Mouse (Mus musculus) midbrain, embryonic 11.5 days (tissue): ENCODE results near the gene Nacad. TPM values are rescaled to one million over a fixed set of nuclear protein-coding genes. Genes with fewer than 3 reads are reported as not detected.

Source experiments
- ATAC-seq: fragments of 200-750 bp; cut with Nextera tagmentation; 2 replicates; pipeline ENCODE4 v1.8.0; 2017; ENCODE audit warnings: moderate TSS enrichment, moderate library complexity; ENCODE audit not compliant: low FRiP score
- DNase-seq: peaks from one replicate; pipeline ENCODE4 v3.0.0; 2015; ENCODE audit warnings: low spot score; ENCODE audit errors: missing footprints
- H3K27ac ChIP-seq: fragments of 300-500 bp; sonication (generic); 2 replicates; pipeline ENCODE4 v1.5.1; 2014; ENCODE audit warnings: low read depth, low read length
- H3K27me3 ChIP-seq: fragments of 300-500 bp; sonication (generic); 2 replicates; pipeline ENCODE4 v1.6.1; 2014; ENCODE audit warnings: mild to moderate bottlenecking, low read length, moderate library complexity, mixed read lengths; ENCODE audit not compliant: control insufficient read depth, insufficient read depth
- H3K36me3 ChIP-seq: fragments of 300-500 bp; sonication (generic); 2 replicates; pipeline ENCODE4 v1.6.1; 2014; ENCODE audit warnings: mild to moderate bottlenecking, low read length, moderate library complexity, mixed read lengths; ENCODE audit not compliant: control insufficient read depth, insufficient read depth
- H3K4me1 ChIP-seq: fragments of 300-500 bp; sonication (generic); 2 replicates; pipeline ENCODE4 v1.6.1; 2014; ENCODE audit warnings: low read length; ENCODE audit not compliant: control insufficient read depth, insufficient read depth
- H3K4me2 ChIP-seq: fragments of 300-500 bp; sonication (generic); 2 replicates; pipeline ENCODE4 v1.6.1; 2014; ENCODE audit warnings: mild to moderate bottlenecking, moderate library complexity
- H3K4me3 ChIP-seq: fragments of 300-500 bp; sonication (generic); 2 replicates; pipeline ENCODE4 v1.5.1; 2014; ENCODE audit warnings: low read depth, low read length
- H3K9ac ChIP-seq: fragments of 300-500 bp; sonication (generic); 2 replicates; pipeline ENCODE4 v1.6.1; 2014; ENCODE audit warnings: low read length
- H3K9me3 ChIP-seq: fragments of 300-500 bp; sonication (generic); 2 replicates; pipeline ENCODE4 v1.6.1; 2016; ENCODE audit warnings: low read length; ENCODE audit not compliant: control insufficient read depth
- WGBS: fragments of 180-500 bp; shearing (Covaris S2); extraction: QIAGEN DNeasy Blood & Tissue Kit; methylation state at CpG from one replicate; pipeline ENCODE4 v1.1.7; 2014; 5-methylcytosine and 5-hydroxymethylcytosine counted together
- polyA plus RNA-seq: library from polyadenylated mRNA; unstranded; fragments of >200 nt; fragmentation: Nextera tagmentation; extraction: Ambion mirVana; gene quantifications from 2 replicates; pipeline ENCODE4 v1.2.1, GENCODE M21; 2014

The Nacad gene
- polyA plus RNA-seq, 1 experiment from 2014 or later: 37.1 TPM

- no peaks in the 10 kb centered on the region for H3K27me3 ChIP-seq
- H3K4me1 ChIP-seq: peaks cover 26% of the 10 kb centered on the region
- no peaks in the 10 kb centered on the region for H3K9me3 ChIP-seq
- 17% methylated on average over 25 of the region's 27 CpGs for WGBS
- DNase-seq (peak; percentile 91), ATAC-seq (peak; percentile 76)
- peak overlapping the region; percentile 31 for H3K4me2 ChIP-seq
- H3K9ac ChIP-seq: peak overlapping the region; percentile 48
- peak overlapping the region; percentile 68 for H3K27ac ChIP-seq
- H3K4me3 ChIP-seq: peak overlapping the region; percentile 1; the same call in 1 of the 2 replicates
- H3K36me3 ChIP-seq: peaks cover 18% of the 10 kb centered on the region
Measured at GRCm38 (mm10) chr11:6599011-6599681, 6.7 kb downstream of the Nacad start.

- Histone ChIP-seq H3K4me2 (peak overlapping the region; percentile 31), H3K4me3 (0 out of 2 replicates have a peak overlapping the region, but pooled peaks have one; percentile 1), H3K36me3 (peaks cover 21% of the 10 kb centered on the region), H3K4me1 (peaks cover 21% of the 10 kb centered on the region), H3K27ac (0 out of 2 replicates have a peak overlapping the region, but pooled peaks have one; percentile 14), H3K27me3 (no peaks in the 10 kb centered on the region), H3K9ac (peak overlapping the region; percentile 48), H3K9me3 (no peaks in the 10 kb centered on the region)
- DNase-seq: no peak
- 59% methylated on average over 19 of the region's 19 CpGs for WGBS
- peak; percentile 9 for ATAC-seq
Measured at GRCm38 (mm10) chr11:6598191-6598889, 7.5 kb downstream of the Nacad start.

- Histone ChIP-seq H3K27ac (no peak overlapping the region), H3K36me3 (peaks cover 29% of the 10 kb centered on the region), H3K9ac (no peak overlapping the region), H3K9me3 (no peaks in the 10 kb centered on the region), H3K27me3 (no peaks in the 10 kb centered on the region), H3K4me2 (no peak overlapping the region), H3K4me3 (no peak overlapping the region), H3K4me1 (peaks cover 19% of the 10 kb centered on the region)
- 76% methylated on average over 7 of the region's 7 CpGs for WGBS
- DNase-seq: no peak
- ATAC-seq: no peak
Measured at GRCm38 (mm10) chr11:6597523-6597922, 8.3 kb downstream of the Nacad start.

GRCm38 (mm10) chr11:6596616-6597015 lies 9.2 kb downstream of the Nacad start:
- H3K27me3 ChIP-seq: no peaks in the 10 kb centered on the region
- peaks cover 19% of the 10 kb centered on the region for H3K4me1 ChIP-seq
- 90% methylated on average over 3 of the region's 3 CpGs for WGBS
- H3K27ac ChIP-seq: no peak overlapping the region
- no peak overlapping the region for H3K9ac ChIP-seq
- peaks cover 29% of the 10 kb centered on the region for H3K36me3 ChIP-seq
- ATAC-seq (no peak), DNase-seq (no peak)
- no peak overlapping the region for H3K4me2 ChIP-seq
- no peak overlapping the region for H3K4me3 ChIP-seq
- no peaks in the 10 kb centered on the region for H3K9me3 ChIP-seq

GRCm38 (mm10) chr11:6596205-6596604 lies 9.6 kb downstream of the Nacad start:
- no peak overlapping the region for H3K4me2 ChIP-seq
- H3K9ac ChIP-seq: no peak overlapping the region
- WGBS: 98% methylated on average over 6 of the region's 6 CpGs
- H3K27ac ChIP-seq: no peak overlapping the region
- no peaks in the 10 kb centered on the region for H3K27me3 ChIP-seq
- no peak overlapping the region for H3K4me3 ChIP-seq
- no peaks in the 10 kb centered on the region for H3K9me3 ChIP-seq
- H3K36me3 ChIP-seq: peaks cover 29% of the 10 kb centered on the region
- ATAC-seq (no peak), DNase-seq (no peak)
- peaks cover 19% of the 10 kb centered on the region for H3K4me1 ChIP-seq

GRCm38 (mm10) chr11:6595339-6595738 lies 10.5 kb downstream of the Nacad start:
- WGBS: 96% methylated on average over 5 of the region's 5 CpGs
- peaks cover 19% of the 10 kb centered on the region for H3K4me1 ChIP-seq
- no peak overlapping the region for H3K9ac ChIP-seq
- no peak overlapping the region for H3K4me2 ChIP-seq
- ATAC-seq (no peak), DNase-seq (no peak)
- no peak overlapping the region for H3K27ac ChIP-seq
- peaks cover 32% of the 10 kb centered on the region for H3K36me3 ChIP-seq
- H3K4me3 ChIP-seq: no peak overlapping the region
- no peaks in the 10 kb centered on the region for H3K27me3 ChIP-seq
- H3K9me3 ChIP-seq: no peaks in the 10 kb centered on the region

GRCm38 (mm10) chr11:6594845-6595244 lies 11.0 kb downstream of the Nacad start:
- DNase-seq (no peak), ATAC-seq (no peak)
- Histone ChIP-seq H3K27me3 (no peaks in the 10 kb centered on the region), H3K4me2 (no peak overlapping the region), H3K4me1 (peaks cover 16% of the 10 kb centered on the region), H3K4me3 (no peak overlapping the region), H3K9ac (no peak overlapping the region), H3K36me3 (peaks cover 35% of the 10 kb centered on the region), H3K9me3 (no peaks in the 10 kb centered on the region), H3K27ac (no peak overlapping the region)
- 92% methylated on average over 6 of the region's 6 CpGs for WGBS

- 77% methylated on average over 11 of the region's 11 CpGs for WGBS
- H3K4me3 ChIP-seq: no peak overlapping the region
- no peak overlapping the region for H3K4me2 ChIP-seq
- ATAC-seq (no peak), DNase-seq (no peak)
- no peak overlapping the region for H3K27ac ChIP-seq
- H3K9me3 ChIP-seq: no peaks in the 10 kb centered on the region
- H3K9ac ChIP-seq: no peak overlapping the region
- no peaks in the 10 kb centered on the region for H3K27me3 ChIP-seq
- H3K4me1 ChIP-seq: peaks cover 6% of the 10 kb centered on the region; the same call in 1 of the 2 replicates
- H3K36me3 ChIP-seq: peaks cover 35% of the 10 kb centered on the region
Measured at GRCm38 (mm10) chr11:6593406-6593805, 12.4 kb downstream of the Nacad start.

- Histone ChIP-seq H3K27ac (no peak overlapping the region), H3K9ac (no peak overlapping the region), H3K9me3 (no peaks in the 10 kb centered on the region), H3K4me1 (no peaks in the 10 kb centered on the region), H3K27me3 (no peaks in the 10 kb centered on the region), H3K4me2 (no peak overlapping the region), H3K36me3 (peaks cover 27% of the 10 kb centered on the region), H3K4me3 (no peak overlapping the region)
- ATAC-seq (no peak), DNase-seq (no peak)
- WGBS: 86% methylated on average over 10 of the region's 10 CpGs
Measured at GRCm38 (mm10) chr11:6590933-6591675, 14.7 kb downstream of the Nacad start.
